Mouse (Mus musculus): Measurements from ENCODE around the gene H2afy.
"Not testable (repeated sequence)": the region's sequence is repeated elsewhere in the genome, so short reads cannot be mapped to it uniquely, and the experiment has no call there.

Gene H2afy

GRCm38 (mm10) chr13:56072268-56072607 lies 63.9 kb downstream of the H2afy start:
- no peak for DNase-seq (ENCODE audit: low spot score in 2 of 2)

GRCm38 (mm10) chr13:56071586-56072267 lies 64.4 kb downstream of the H2afy start:
- no peak for DNase-seq (ENCODE audit: low spot score in 2 of 2)

- DNase-seq (ENCODE audit: low spot score in 2 of 2): no peak
These were observed 66.5 kb downstream of the H2afy start for GRCm38 (mm10) chr13:56069643-56070042.

GRCm38 (mm10) chr13:56068517-56068916 lies 67.6 kb downstream of the H2afy start:
- no peak for DNase-seq (ENCODE audit: low spot score in 2 of 2)

- DNase-seq (ENCODE audit: low spot score in 2 of 2): no peak
These were observed 69.3 kb downstream of the H2afy start for GRCm38 (mm10) chr13:56066904-56067303.

GRCm38 (mm10) chr13:56066152-56066551 lies 70.0 kb downstream of the H2afy start:
- DNase-seq (ENCODE audit: low spot score in 2 of 2): no peak

- no peak for DNase-seq (ENCODE audit: low spot score in 2 of 2)
These were observed 78.4 kb downstream of the H2afy start for GRCm38 (mm10) chr13:56057761-56058160.

- no peak for DNase-seq (ENCODE audit: low spot score in 2 of 2)
These were observed 80.4 kb downstream of the H2afy start for GRCm38 (mm10) chr13:56055720-56056119.

GRCm38 (mm10) chr13:56054089-56054488 lies 82.1 kb downstream of the H2afy start:
- DNase-seq (ENCODE audit: low spot score in 2 of 2): no peak

GRCm38 (mm10) chr13:56052781-56053180 lies 83.4 kb downstream of the H2afy start:
- no peak for DNase-seq (ENCODE audit: low spot score in 2 of 2)

GRCm38 (mm10) chr13:56050246-56050645 lies 85.9 kb downstream of the H2afy start:
- no peak for DNase-seq (ENCODE audit: low spot score in 2 of 2)

- no peak for DNase-seq (ENCODE audit: low spot score in 2 of 2)
These were observed 93.9 kb downstream of the H2afy start for GRCm38 (mm10) chr13:56042221-56042620.

- DNase-seq (ENCODE audit: low spot score in 2 of 2): no peak
These were observed 95.5 kb downstream of the H2afy start for GRCm38 (mm10) chr13:56040621-56041020.

- no peak for DNase-seq (ENCODE audit: low spot score in 2 of 2)
These were observed 96.4 kb downstream of the H2afy start for GRCm38 (mm10) chr13:56039610-56040371.

- DNase-seq (ENCODE audit: low spot score in 2 of 2): no peak
These were observed 107.2 kb downstream of the H2afy start for GRCm38 (mm10) chr13:56029006-56029405.

GRCm38 (mm10) chr13:56027996-56028395 lies 108.2 kb downstream of the H2afy start:
- DNase-seq (ENCODE audit: low spot score in 2 of 2): not testable (repeated sequence)

GRCm38 (mm10) chr13:56026623-56027022 lies 109.5 kb downstream of the H2afy start:
- peak in 1 of 2 experiments; percentile 28 for DNase-seq (ENCODE audit: low spot score in 2 of 2)

- DNase-seq (ENCODE audit: low spot score in 2 of 2): no peak
These were observed 110.1 kb downstream of the H2afy start for GRCm38 (mm10) chr13:56026026-56026425.

GRCm38 (mm10) chr13:56025027-56025410 lies 111.1 kb downstream of the H2afy start:
- no peak for DNase-seq (ENCODE audit: low spot score in 2 of 2)

- DNase-seq (ENCODE audit: low spot score in 2 of 2): no peak
These were observed 111.6 kb downstream of the H2afy start for GRCm38 (mm10) chr13:56024410-56025026.
